Mouse (Mus musculus): ENCODE measurements around the gene Galr2.
"Not testable (repeated sequence)": the region's sequence is repeated elsewhere in the genome, so short reads cannot be mapped to it uniquely, and the experiment has no call there.

Gene Galr2

DNA sequence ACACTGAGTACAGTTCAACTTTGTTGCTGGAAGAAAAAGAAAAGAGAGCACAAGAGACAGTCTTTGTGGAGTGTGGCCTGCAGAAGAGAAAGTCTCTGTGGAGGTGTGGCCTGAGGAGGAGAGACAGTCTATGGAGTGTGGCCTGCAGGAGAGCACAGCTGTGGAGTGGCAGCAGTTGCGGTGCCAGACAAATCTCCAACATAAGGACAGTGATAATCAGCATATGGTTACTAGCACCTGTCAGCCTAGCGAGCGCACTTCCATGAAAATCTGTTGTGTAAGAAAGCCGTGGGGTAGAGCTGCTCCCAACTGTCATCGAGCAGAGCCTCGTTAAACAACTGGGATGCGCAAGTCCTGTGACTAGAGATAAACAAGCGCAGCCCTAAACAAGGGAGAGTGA, 11.2 kb upstream of the Galr2 start:
- in situ Hi-C loops (cut with MboI, MseI) = no loop called here

DNA sequence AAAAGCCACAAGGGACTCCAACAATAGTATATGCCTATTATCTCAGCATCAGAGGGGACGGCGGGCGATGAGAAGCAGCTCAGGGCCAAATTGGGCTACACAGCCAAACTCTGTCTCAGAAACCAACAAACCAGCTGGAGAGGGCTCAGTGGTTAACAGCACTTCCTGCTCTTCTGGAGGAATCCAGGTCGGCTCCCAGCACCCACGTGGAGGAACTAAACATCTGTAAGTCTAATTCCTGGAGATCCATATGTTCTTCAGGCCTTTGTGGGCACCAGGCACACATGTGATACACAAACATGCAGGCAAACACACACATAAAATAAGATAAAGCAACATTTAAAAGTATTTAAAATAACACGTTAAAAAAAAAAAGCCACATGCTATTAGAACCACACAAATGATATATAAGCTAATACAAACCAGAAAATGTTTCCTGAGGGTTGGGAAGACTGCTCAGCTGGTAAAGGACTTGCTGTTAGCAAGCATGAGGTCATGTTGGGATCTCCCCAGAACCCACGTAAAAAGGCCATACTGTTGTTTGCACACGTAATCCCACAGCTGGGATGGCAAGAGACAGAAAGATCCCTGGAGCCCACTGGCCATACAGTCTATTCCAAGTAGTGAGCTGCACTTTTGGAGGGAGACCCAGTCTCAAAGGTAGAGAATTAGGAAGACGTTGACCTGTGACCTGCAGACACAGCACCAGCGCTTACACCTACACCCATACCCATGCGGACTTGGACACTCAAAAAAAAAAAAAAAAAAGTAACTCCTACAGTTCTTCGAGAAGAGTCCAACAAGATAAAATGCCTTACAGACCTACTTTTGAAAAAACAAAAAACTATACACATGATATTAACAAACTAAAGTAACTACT, 7.9 kb upstream of the Galr2 start:
- in situ Hi-C loops (cut with MboI, MseI) = no loop called here

DNA sequence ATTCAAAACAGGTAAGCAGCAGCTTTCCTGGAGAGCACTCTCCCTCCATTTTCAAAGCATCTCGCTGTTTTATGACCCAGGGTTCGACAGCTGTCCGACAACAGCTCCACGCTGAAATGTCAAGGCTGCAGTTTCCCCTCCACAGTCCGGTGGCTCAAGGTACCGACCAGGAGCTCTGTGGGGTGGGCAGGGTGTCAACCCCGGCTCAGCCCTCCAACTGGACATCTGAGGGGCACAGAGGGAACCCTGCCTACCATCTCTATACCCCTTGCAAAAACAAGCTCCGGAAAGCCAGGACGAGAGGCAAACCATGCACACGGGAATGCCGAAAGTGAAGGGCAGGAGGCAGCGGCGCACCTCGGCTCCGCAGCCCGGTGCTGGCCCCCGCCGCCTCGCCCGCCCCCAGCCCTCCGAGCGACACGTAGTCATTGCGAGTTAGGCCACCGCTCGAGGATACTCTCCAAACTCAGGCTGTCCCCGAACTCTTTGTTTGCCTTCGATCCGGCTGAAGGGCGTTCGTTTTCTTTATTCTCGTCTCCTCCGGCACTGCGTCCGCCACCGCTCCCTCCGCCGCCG, 7.2 kb upstream of the Galr2 start:
- in situ Hi-C loops (cut with MboI, MseI) = no loop called here

DNA sequence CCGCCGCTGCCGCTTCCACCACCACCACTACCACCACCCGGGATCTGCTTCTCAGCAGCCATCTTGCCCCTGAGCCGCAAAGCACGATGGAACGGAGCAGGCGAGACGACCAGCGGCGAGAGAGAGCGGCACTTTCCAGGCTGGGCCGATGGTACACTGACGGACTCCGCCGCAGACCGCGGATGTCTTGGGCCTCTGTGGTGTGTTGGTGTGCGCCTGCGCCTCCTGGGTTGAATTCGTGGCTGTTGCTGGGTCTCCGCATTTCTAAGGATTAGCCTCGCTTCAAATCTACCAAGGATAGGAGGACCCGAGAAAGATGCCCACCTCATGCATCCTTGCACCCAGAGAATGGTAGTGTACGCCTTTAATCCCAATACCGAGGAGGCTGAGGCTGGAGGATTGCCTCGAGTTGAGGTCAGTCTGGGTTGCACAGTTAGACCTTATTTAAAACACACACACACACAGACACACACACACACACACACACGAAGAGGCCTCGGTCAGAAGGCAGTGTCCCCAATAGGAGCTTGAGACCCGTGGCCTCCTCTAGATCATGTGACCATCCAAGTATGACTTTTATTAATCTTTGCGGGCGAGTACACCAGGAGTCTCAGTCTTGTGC, 6.6 kb upstream of the Galr2 start, which contains the start of gene Srp68:
Gene Srp68 (minus strand): TSS at position 173 of the 622 bp plus-strand sequence.
- in situ Hi-C loops (cut with MboI, MseI) = no loop called here

DNA sequence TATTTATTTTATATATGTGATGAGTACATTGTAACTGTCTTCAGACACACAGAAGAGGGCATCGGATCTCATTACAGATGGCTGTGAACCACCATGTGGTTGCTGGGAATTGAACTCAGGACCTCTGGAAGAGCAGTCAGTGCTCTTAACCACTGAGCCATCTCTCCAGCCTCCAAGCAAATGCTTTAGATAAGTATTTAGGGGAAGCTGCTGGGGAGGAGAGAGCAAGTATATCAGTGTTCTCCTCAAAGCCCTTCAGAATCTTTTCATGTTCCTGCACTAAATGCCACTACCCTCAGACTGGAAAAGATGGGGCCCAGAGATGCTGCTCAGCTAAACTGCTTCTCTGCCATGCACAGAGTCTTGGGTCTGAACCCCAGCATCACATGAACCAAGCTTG, 3.6 kb upstream of the Galr2 start:
- in situ Hi-C loops (cut with MboI, MseI) = not testable (repeated sequence)

DNA sequence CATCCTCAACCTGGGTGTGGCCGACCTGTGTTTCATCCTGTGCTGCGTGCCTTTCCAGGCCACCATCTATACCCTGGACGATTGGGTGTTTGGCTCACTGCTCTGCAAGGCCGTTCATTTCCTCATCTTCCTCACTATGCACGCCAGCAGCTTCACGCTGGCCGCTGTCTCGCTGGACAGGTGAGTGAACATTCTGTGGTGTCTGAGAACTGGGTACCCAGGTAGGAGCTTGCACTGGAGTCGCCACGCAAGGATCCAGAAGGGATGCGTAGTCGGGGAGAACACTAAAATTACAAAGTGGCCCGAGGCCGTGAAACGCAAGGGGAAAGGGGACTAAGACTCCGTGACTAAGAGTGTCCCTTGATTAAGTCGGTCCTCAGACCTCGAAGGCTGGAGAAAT, 932 bp downstream of the Galr2 start:
- in situ Hi-C loops (cut with MboI, MseI) = no loop called here

DNA sequence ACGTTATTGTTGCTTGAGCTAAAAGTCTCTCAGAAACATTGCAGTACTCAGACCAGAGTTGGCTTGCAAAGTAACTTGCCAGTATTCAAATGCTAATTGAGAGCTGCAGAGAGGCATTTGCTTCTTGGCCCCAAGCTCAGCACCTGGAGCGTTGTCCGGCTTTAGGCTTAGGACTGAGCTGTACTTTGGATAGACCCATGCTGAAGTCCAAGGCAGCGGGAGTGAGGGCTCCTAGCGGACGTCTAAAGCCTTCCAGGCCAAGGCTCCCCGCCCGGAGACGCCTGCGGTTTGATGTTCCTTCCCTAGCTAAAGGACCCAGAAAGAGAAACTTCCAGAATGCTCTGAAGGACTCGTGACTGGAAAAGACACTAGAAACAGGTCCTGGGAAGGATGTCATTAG, 1.4 kb downstream of the Galr2 start:
- in situ Hi-C loops (cut with MboI, MseI) = no loop called here

DNA sequence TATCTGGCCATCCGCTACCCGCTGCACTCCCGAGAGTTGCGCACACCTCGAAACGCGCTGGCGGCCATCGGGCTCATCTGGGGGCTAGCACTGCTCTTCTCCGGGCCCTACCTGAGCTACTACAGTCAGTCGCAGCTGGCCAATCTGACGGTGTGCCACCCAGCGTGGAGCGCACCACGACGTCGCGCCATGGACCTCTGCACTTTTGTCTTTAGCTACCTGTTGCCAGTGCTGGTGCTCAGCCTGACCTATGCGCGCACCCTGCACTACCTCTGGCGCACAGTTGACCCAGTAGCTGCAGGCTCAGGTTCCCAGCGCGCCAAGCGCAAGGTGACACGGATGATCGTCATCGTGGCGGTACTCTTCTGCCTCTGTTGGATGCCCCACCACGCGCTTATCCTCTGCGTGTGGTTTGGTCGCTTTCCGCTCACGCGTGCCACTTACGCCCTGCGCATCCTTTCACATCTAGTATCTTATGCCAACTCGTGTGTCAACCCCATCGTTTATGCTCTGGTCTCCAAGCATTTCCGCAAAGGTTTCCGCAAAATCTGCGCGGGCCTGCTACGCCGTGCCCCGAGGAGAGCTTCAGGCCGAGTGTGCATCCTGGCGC, 2.3 kb downstream of the Galr2 start:
- in situ Hi-C loops (cut with MboI, MseI) = no loop called here

DNA sequence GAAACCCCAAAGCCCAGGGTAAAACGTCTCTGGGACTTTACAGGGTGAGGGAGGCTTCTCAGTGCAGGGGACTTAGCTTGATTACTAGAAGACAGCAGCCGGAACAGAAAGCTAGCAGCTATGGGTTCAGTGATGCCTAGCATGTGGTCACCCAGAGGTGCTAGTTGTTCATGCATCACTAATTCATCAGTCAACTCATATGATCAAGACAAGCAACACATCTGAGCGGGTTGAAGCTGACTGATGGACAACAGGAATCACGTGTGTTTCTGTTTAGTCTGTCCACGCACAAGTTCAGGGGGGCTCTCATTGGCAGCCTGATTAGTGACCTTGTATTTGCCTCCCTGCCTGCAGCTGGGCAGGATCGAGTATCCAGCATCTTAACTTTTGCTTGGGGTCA, 3.2 kb downstream of the Galr2 start:
- in situ Hi-C loops (cut with MboI, MseI) = no loop called here

DNA sequence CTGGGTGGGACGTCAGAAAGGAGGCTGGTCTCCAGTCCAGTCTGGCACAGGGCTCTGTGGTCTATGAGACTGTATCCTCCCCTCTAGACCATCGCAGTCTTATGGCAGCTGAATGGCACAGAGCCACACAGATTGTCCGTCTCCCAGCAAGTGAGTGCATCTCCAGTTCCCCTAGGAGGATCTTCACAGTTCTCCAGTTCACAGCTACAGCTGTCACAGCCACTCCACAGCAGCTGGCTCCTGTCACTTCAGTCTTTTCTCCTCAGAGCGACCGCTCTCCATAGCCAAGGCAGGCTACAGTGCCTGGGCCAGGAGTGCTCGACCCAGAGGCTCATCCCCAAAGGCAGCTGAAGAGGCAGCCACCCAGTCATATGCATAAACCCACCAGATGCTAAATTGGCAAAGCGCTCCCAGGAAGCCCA, 5.0 kb downstream of the Galr2 start:
- in situ Hi-C loops (cut with MboI, MseI) = no loop called here

DNA sequence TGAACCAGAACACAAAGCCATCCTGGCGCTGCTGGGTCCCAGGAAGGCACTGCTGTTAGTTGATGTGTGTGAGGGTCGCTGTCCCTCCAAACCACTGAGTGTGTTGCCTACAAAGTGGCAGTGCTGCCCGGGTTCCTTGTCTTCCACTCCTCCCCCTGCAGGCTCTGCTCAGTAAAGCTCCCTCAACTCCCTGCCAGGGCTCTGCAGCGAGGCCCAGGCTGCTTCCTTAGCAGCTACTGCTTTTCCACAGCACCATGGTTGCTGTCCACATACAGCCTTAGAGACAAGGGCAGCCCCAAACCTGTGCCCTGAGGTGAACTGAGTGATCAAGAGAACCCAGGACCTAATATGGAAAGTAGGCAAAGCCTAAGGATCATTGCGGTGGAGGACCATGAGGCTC, 6.6 kb downstream of the Galr2 start:
- in situ Hi-C loops (cut with MboI, MseI) = no loop called here

DNA sequence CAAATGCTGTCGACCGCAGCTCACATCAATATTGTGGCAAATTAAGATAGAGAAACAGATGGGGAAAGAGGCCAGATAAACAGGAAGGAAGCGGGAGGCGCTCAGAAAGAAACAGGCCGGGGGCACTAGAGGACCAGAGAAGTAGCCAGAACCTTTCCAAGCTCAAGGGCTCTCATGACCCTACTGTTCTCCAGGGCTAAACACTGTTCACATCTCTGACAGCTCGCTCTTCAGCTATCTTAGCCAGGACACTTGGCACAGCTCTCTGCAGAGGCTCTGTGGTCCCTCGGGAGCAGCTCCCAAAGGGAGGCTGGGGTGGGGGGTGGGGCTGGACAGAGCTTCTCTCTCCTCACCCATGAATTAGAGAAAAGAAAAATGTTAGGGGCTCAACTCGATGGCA, 9.8 kb downstream of the Galr2 start:
- in situ Hi-C loops (cut with MboI, MseI) = no loop called here

DNA sequence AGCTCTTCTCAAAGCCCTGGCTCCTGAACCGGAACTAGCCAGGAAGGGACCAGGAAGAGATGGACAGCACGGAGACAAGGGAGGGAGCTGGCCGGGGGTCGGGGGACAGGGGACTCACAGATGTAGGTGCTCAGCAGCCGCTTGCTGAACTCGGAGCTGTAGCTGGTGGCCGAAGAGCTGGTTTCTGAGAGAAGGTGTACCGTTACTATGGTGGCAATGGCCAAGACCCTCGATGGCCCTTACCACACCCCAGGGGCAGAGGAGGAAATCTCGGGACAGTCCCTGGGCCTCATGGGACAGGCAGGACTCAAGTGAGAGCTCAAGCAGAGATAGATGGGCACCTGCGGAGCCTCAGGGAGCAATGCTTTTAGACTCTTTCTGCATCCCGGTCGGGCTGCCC, 11.7 kb downstream of the Galr2 start:
- in situ Hi-C loops (cut with MboI, MseI) = no loop called here

DNA sequence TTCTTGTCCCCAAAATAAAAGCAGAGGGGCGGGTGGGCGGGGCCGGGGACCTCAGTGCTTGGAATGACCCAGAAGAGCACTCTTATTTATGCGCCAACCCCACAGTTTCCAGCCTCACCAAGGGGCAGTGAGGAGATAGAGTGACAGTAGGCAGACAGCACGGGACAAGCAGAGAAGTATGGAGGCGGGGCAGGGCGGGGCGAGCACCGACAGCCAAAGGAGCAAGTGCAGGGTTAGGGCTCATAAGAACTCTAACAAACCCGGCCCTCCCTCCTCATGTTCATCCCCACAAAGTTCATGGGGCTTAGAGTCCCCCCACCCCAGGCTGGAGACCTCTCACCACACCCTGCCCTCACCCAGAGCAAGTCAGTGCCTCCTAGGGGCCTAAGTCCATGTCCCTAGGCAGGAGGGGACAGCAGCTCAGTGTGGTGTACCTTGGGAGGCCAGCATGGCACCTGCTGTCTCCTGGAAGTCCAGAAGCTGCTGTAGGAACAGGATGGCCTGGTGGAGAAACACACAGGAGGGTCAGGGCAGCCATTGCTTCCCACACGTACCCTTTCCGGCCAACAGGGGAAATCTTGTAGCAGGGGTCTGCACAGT, 12.9 kb downstream of the Galr2 start:
- in situ Hi-C loops (cut with MboI, MseI) = no loop called here

DNA sequence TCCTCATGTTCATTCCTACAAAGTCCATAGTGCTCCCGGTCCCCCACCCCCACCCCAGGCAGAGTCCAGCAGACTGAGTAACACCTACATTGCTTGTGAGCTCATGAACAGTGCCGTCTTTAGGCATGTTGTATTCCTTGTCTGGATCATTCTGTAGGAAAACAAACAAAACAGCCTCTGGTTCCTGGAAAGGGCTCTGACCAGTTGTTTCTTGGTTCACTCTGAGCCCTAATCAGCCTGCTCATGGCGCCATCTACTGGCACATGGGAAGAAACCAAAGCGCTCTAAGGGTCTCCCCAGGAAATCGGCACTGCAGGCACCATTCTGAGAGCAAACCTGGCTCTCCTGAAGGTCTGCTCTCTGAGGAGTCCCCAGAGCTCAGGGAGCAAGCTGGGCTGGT, 13.6 kb downstream of the Galr2 start:
- in situ Hi-C loops (cut with MboI, MseI) = no loop called here

DNA sequence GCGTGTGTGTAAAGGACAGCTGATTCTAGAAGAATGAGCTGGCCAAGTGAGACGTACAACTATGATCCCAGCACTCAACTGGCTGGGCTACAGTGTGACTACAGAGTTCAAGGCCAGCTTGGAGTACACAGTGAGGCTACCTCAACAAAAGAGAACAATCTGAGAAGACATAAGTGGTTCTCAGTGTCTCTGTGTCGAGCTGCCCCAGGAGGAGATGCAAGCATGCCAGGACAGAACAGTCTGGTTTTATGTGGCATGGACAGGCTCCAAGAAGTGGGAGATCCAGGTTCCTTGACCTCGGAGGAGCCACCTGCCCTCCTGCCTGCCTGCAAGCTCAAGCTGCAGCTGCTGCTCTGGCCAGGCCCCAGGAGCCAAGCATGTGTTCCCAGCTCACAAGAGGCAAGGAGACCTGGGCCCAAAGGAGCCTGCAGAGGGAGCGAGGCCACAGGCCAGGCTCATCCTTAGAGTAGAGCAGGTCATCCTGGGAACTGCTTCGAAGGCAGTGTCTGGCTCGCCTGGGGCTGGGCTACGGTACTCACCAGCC, 15.5 kb downstream of the Galr2 start:
- in situ Hi-C loops (cut with MboI, MseI) = loop anchor here (5.0 kb wide), 1 partner anchor 74 kb away; no protein-coding TSS in a partner anchor

DNA sequence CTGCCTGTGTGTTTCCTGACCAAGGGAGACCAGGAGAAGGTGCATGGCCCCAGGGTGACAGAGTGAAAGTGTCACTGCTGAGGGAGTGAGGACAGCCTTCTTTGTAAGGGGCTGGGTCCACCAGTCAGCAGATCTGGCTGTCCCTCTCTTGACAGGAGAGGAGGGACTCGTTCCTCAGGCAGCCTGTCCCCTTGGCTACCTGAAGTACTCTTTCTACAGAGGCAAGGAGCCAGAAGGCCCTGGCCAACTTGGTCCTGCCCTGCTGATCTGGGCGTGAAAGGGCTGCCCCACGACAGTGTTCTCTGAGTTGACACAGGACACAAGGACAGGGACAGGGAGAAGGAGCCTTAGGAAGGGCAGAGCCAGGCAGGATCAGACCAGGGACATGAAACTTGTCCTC, 16.3 kb downstream of the Galr2 start:
- in situ Hi-C loops (cut with MboI, MseI) = loop anchor here (5.0 kb wide), 1 partner anchor 75 kb away; no protein-coding TSS in a partner anchor

DNA sequence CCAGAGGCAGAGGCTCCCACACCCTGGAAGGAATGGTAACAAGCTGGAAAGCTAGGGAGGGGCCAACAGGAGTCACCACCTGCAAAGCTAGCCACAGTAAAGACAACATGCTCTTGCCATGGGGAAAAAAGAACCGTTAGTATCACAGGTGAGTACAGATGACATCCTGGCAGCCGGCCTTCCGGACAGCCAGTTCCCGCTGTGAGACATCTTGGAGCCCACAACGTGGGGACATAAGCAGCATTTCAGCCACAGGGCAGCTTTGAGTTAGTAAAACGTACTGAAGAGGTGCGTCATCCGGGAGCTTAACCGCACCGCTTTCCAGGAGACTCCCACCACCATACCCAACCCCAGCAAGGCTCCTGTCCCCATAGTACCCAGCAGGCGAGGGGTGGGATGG, 17.5 kb downstream of the Galr2 start:
- in situ Hi-C loops (cut with MboI, MseI) = loop anchor here (5.0 kb wide), 1 partner anchor 76 kb away; no protein-coding TSS in a partner anchor

DNA sequence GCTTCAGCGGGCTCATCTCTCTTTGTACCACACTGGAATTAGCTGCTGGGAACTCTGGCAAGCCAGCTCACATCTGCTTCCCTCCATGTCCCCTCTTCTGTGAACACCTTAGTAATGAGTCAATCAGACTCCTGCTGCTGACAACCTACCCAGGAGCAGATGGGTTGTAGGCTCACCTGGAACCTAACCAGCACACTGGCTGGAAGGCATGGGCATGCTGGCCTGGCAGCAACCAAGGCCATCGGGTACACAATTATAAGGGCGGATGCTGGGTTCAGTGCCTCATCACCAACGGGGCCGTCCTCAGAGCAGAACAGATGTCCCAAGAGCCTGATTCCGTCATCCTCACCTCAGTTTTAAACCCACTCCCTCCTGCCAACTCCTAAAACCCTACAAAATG, 17.9 kb downstream of the Galr2 start:
- in situ Hi-C loops (cut with MboI, MseI) = loop anchor here (5.0 kb wide), 1 partner anchor 76 kb away; no protein-coding TSS in a partner anchor

DNA sequence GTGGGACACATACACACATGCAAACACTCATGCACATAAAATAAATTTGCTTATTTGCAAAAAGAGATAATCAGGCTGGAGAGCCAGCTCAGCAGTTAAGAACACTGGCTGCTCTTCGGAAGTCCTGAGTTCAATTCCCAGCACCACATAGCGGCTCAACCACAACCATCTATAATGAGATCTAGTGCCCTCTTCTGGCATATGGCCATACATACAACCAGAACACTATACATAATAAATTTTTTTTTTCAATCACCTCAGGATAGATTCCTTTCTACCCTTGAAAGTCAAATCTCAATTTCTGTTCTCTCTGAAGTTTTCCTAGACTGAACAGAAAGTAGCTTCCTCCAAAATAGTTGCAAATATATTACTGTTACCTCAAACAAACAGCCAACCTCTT, 24.7 kb downstream of the Galr2 start:
- in situ Hi-C loops (cut with MboI, MseI) = loop anchor here (10.0 kb wide), 1 partner anchor 1309 kb away; no protein-coding TSS in a partner anchor
